Mouse (Mus musculus): ENCODE measurements around the gene Exoc3l2. TPM values are rescaled to one million over a fixed set of nuclear protein-coding genes. Genes with fewer than 3 reads are reported as not detected.

Gene Exoc3l2
- polyA plus RNA-seq, 1 experiment = 3.0 TPM

DNA sequence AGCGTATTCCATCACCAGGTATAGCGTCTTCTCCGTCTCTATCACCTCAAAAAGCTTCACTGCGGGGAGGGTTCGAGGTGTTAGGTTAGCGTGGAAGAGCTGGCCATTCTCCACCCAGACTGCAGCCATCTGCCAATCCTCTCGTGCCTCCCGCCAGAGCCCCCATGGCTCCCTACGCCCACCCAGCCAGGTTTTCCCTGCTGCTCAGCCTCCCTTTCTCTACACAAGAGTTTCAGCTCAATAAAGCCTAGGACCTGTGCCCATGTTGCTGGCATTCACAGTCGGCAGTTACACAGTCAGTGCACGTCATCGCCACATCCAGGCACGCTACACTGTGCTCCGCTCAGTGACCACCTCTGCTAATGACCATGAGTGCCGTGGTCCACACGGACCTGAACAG, 15.4 kb upstream of the Exoc3l2 start:
- Histone ChIP-seq H3K9ac (ENCODE audit: low read depth, poor library complexity, severe bottlenecking) (no peak overlapping the region), H3K27ac (ENCODE audit: insufficient read depth, low read length) (no peak overlapping the region), H3K4me1 (ENCODE audit: control insufficient read depth, insufficient read depth, low read length) (no peaks in the 10 kb centered on the region), H3K36me3 (ENCODE audit: control insufficient read depth, insufficient read depth, low read length, poor library complexity, severe bottlenecking) (no peaks in the 10 kb centered on the region), H3K27me3 (ENCODE audit: control insufficient read depth, insufficient read depth, low read length, poor library complexity, severe bottlenecking) (no peaks in the 10 kb centered on the region), H3K9me3 (replicated peaks; ENCODE audit: control insufficient read depth, insufficient read depth, low read length, poor library complexity, severe bottlenecking) (no peaks in the 10 kb centered on the region), H3K4me3 (ENCODE audit: low read depth, low read length) (no peak overlapping the region)
- TF ChIP-seq POLR2A (IDR thresholded peaks at IDR 0.05; ENCODE audit: insufficient read depth, low read length) = no peak

- Histone ChIP-seq H3K4me1 (ENCODE audit: control insufficient read depth, insufficient read depth, low read length) (no peaks in the 10 kb centered on the region), H3K9ac (ENCODE audit: low read depth, poor library complexity, severe bottlenecking) (no peak overlapping the region), H3K27ac (ENCODE audit: insufficient read depth, low read length) (no peak overlapping the region), H3K9me3 (replicated peaks; ENCODE audit: control insufficient read depth, insufficient read depth, low read length, poor library complexity, severe bottlenecking) (no peaks in the 10 kb centered on the region), H3K27me3 (ENCODE audit: control insufficient read depth, insufficient read depth, low read length, poor library complexity, severe bottlenecking) (no peaks in the 10 kb centered on the region), H3K4me3 (ENCODE audit: low read depth, low read length) (no peak overlapping the region), H3K36me3 (ENCODE audit: control insufficient read depth, insufficient read depth, low read length, poor library complexity, severe bottlenecking) (no peaks in the 10 kb centered on the region)
- TF ChIP-seq EP300 (IDR thresholded peaks at IDR 0.05; ENCODE audit: insufficient read depth, low read depth, low read length) (no peak), CTCF (IDR thresholded peaks at IDR 0.05; ENCODE audit: low read depth, low read length) (no peak), POLR2A (IDR thresholded peaks at IDR 0.05; ENCODE audit: insufficient read depth, low read length) (no peak)
Observed at GRCm38 (mm10) chr7:19449165-19449564, 14.0 kb upstream of the Exoc3l2 start.

DNA sequence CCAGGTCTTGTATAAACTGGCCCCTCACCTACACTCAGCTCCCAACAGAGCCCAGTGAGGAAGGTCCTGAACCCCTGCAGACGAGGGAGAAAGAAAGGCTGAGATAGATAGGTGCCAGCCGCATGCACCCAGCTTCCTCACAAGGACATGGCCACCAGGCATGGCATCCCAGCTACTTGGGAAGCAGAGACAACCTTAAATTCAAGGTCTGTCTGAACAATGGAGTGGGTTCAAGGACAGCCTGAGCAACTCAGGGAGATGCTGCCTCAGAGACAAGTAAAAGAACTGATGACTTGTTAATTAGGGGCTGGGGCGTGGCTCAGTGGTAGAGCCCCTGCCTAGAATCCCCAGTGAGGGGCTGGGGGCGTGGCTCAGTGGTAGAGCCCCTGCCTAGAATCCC, 7.9 kb upstream of the Exoc3l2 start:
- H3K4me1 ChIP-seq (ENCODE audit: control insufficient read depth, insufficient read depth, low read length) = no peaks in the 10 kb centered on the region
- H3K9ac ChIP-seq (ENCODE audit: low read depth, poor library complexity, severe bottlenecking) = no peak overlapping the region
- no peaks in the 10 kb centered on the region for H3K27me3 ChIP-seq (ENCODE audit: control insufficient read depth, insufficient read depth, low read length, poor library complexity, severe bottlenecking)
- TF ChIP-seq EP300 (IDR thresholded peaks at IDR 0.05; ENCODE audit: insufficient read depth, low read depth, low read length) (no peak), CTCF (IDR thresholded peaks at IDR 0.05; ENCODE audit: low read depth, low read length) (no peak), POLR2A (IDR thresholded peaks at IDR 0.05; ENCODE audit: insufficient read depth, low read length) (no peak)
- H3K36me3 ChIP-seq (ENCODE audit: control insufficient read depth, insufficient read depth, low read length, poor library complexity, severe bottlenecking) = no peaks in the 10 kb centered on the region; the same call in 1 of the 2 replicates
- no peak overlapping the region for H3K4me3 ChIP-seq (ENCODE audit: low read depth, low read length)
- no peak overlapping the region for H3K27ac ChIP-seq (ENCODE audit: insufficient read depth, low read length)
- H3K9me3 ChIP-seq (replicated peaks; ENCODE audit: control insufficient read depth, insufficient read depth, low read length, poor library complexity, severe bottlenecking) = no peaks in the 10 kb centered on the region

- no peaks in the 10 kb centered on the region for H3K4me1 ChIP-seq (ENCODE audit: control insufficient read depth, insufficient read depth, low read length)
- H3K36me3 ChIP-seq (ENCODE audit: control insufficient read depth, insufficient read depth, low read length, poor library complexity, severe bottlenecking) = no peaks in the 10 kb centered on the region; the same call in 1 of the 2 replicates
- no peaks in the 10 kb centered on the region for H3K27me3 ChIP-seq (ENCODE audit: control insufficient read depth, insufficient read depth, low read length, poor library complexity, severe bottlenecking)
- no peaks in the 10 kb centered on the region for H3K9me3 ChIP-seq (replicated peaks; ENCODE audit: control insufficient read depth, insufficient read depth, low read length, poor library complexity, severe bottlenecking)
- no peak overlapping the region for H3K4me3 ChIP-seq (ENCODE audit: low read depth, low read length)
- no peak overlapping the region for H3K9ac ChIP-seq (ENCODE audit: low read depth, poor library complexity, severe bottlenecking)
- TF ChIP-seq CTCF (IDR thresholded peaks at IDR 0.05; ENCODE audit: low read depth, low read length) (no peak), EP300 (IDR thresholded peaks at IDR 0.05; ENCODE audit: insufficient read depth, low read depth, low read length) (no peak), POLR2A (IDR thresholded peaks at IDR 0.05; ENCODE audit: insufficient read depth, low read length) (no peak)
- no peak overlapping the region for H3K27ac ChIP-seq (ENCODE audit: insufficient read depth, low read length)
Observed at GRCm38 (mm10) chr7:19455819-19456495, 7.2 kb upstream of the Exoc3l2 start.

- H3K4me3 ChIP-seq (ENCODE audit: low read depth, low read length) = no peak overlapping the region
- H3K9me3 ChIP-seq (replicated peaks; ENCODE audit: control insufficient read depth, insufficient read depth, low read length, poor library complexity, severe bottlenecking) = no peaks in the 10 kb centered on the region
- H3K27ac ChIP-seq (ENCODE audit: insufficient read depth, low read length) = no peak overlapping the region
- H3K36me3 ChIP-seq (ENCODE audit: control insufficient read depth, insufficient read depth, low read length, poor library complexity, severe bottlenecking) = no peaks in the 10 kb centered on the region; the same call in 1 of the 2 replicates
- H3K9ac ChIP-seq (ENCODE audit: low read depth, poor library complexity, severe bottlenecking) = no peak overlapping the region
- no peaks in the 10 kb centered on the region for H3K27me3 ChIP-seq (ENCODE audit: control insufficient read depth, insufficient read depth, low read length, poor library complexity, severe bottlenecking)
- H3K4me1 ChIP-seq (ENCODE audit: control insufficient read depth, insufficient read depth, low read length) = no peaks in the 10 kb centered on the region
- TF ChIP-seq POLR2A (IDR thresholded peaks at IDR 0.05; ENCODE audit: insufficient read depth, low read length) (no peak), EP300 (IDR thresholded peaks at IDR 0.05; ENCODE audit: insufficient read depth, low read depth, low read length) (no peak)
Observed at GRCm38 (mm10) chr7:19456628-19457027, 6.5 kb upstream of the Exoc3l2 start.

- no peaks in the 10 kb centered on the region for H3K9me3 ChIP-seq (replicated peaks; ENCODE audit: control insufficient read depth, insufficient read depth, low read length, poor library complexity, severe bottlenecking)
- no peaks in the 10 kb centered on the region for H3K27me3 ChIP-seq (ENCODE audit: control insufficient read depth, insufficient read depth, low read length, poor library complexity, severe bottlenecking)
- TF ChIP-seq POLR2A (IDR thresholded peaks at IDR 0.05; ENCODE audit: insufficient read depth, low read length) (no peak), CTCF (IDR thresholded peaks at IDR 0.05; ENCODE audit: low read depth, low read length) (no peak), EP300 (IDR thresholded peaks at IDR 0.05; ENCODE audit: insufficient read depth, low read depth, low read length) (no peak)
- H3K9ac ChIP-seq (ENCODE audit: low read depth, poor library complexity, severe bottlenecking) = peak overlapping the region; percentile 91
- no peak overlapping the region for H3K27ac ChIP-seq (ENCODE audit: insufficient read depth, low read length)
- no peaks in the 10 kb centered on the region; the same call in 1 of the 2 replicates for H3K36me3 ChIP-seq (ENCODE audit: control insufficient read depth, insufficient read depth, low read length, poor library complexity, severe bottlenecking)
- no peaks in the 10 kb centered on the region for H3K4me1 ChIP-seq (ENCODE audit: control insufficient read depth, insufficient read depth, low read length)
- H3K4me3 ChIP-seq (ENCODE audit: low read depth, low read length) = peak overlapping the region; percentile 93
Observed at GRCm38 (mm10) chr7:19457414-19458071, 5.6 kb upstream of the Exoc3l2 start.

Measured in ES-Bruce4 (cell line).